Mouse (Mus musculus) left cerebral cortex, adult 2 months (tissue): ENCODE results near the gene Pdk2. TPM values are rescaled to one million over a fixed set of nuclear protein-coding genes. Genes with fewer than 3 reads are reported as not detected.

Experiments
- DNase-seq, 2 experiments: peaks; one replicate each; pipeline ENCODE4 v3.0.0; 2021 to 2022; ENCODE audit warnings: low spot score in 2 of 2, mixed read lengths in 1 of 2; ENCODE audit errors: extremely low spot score in 1 of 2
- H3K27ac ChIP-seq: fragments of 200-600 bp; 2 replicates; pipeline ENCODE4 v1.8.1; 2022
- H3K4me3 ChIP-seq: fragments of 200-600 bp; 2 replicates; pipeline ENCODE4 v1.8.1; 2022
- CTCF ChIP-seq: fragments of 200-600 bp; IDR thresholded peaks from 2 replicates; pipeline ENCODE4 v1.8.1; 2022; ENCODE audit warnings: antibody characterized with exemption, mild to moderate bottlenecking, moderate library complexity
- intact Hi-C: fragments of 180-260 bp; cut with DNase I; formaldehyde crosslinking; loops from one replicate; pipeline ENCODE4 v1.15.1; 2025
- long read RNA-seq, 2 experiments: library from polyadenylated mRNA; stranded (forward); transcript quantifications; one replicate each; pipeline ENCODE4 v2.0.0; 2021; ENCODE audit warnings: borderline mapping rate in 2 of 2
- total RNA-seq, 2 experiments: library from RNA; stranded (reverse); gene quantifications; 2 replicates each; pipeline ENCODE4 v1.2.3; 2021

Gene Pdk2
- 100 to 1,000 TPM; 109 to 112 TPM for total RNA-seq
- long read RNA-seq, experiment 1, transcript Pdk2-201 (11 exons, 2,246 nt): major isoform, 233 of 258 reads
- long read RNA-seq, experiment 1, partial matches to known transcripts: 9 of 258 reads
- long read RNA-seq, experiment 1, other reads (novel, unspliced or antisense): 16 of 258 reads
- long read RNA-seq, experiment 2, transcript Pdk2-201 (11 exons, 2,246 nt): major isoform, 168 of 183 reads
- long read RNA-seq, experiment 2, partial matches to known transcripts: 6 of 183 reads
- long read RNA-seq, experiment 2, other reads (novel, unspliced or antisense): 9 of 183 reads

- intact Hi-C loops: loop anchor here (2.0 to 10.0 kb wide), 4 partner anchors 50 to 214 kb away; partner anchors contain the start of genes Col1a1, Ppp1r9b and Sgca
- no peak for TF ChIP-seq CTCF
- DNase-seq: peak; percentile 93 to 97
- H3K4me3 ChIP-seq: peak within 1 kb of the TSS; percentile 83
- peak within 1 kb of the TSS; percentile 91 for H3K27ac ChIP-seq
Measured at GRCm38 (mm10) chr11:95041139-95041609, at the start of gene Pdk2. Gene Pdk2 (minus strand): TSS chr11:95041354.

- intact Hi-C loops: no loop called here
- H3K27ac ChIP-seq: no peak overlapping the region
- DNase-seq: no peak
- H3K4me3 ChIP-seq: no peak overlapping the region
- TF ChIP-seq CTCF: no peak
Measured at GRCm38 (mm10) chr11:95088857-95089779, 48.0 kb upstream of the Pdk2 start.

- no peak overlapping the region for H3K27ac ChIP-seq
- intact Hi-C loops: no loop called here
- H3K4me3 ChIP-seq: no peak overlapping the region
- no peak for DNase-seq
- TF ChIP-seq CTCF: no peak
Measured at GRCm38 (mm10) chr11:95088286-95088685, 47.1 kb upstream of the Pdk2 start.

GRCm38 (mm10) chr11:95087301-95088228 lies 46.4 kb upstream of the Pdk2 start:
- TF ChIP-seq CTCF: no peak
- DNase-seq: no peak
- Histone ChIP-seq H3K27ac (no peak overlapping the region), H3K4me3 (no peak overlapping the region)
- intact Hi-C loops: no loop called here

GRCm38 (mm10) chr11:95086229-95086628 lies 45.1 kb upstream of the Pdk2 start:
- no peak overlapping the region for H3K27ac ChIP-seq
- intact Hi-C loops: no loop called here
- no peak for DNase-seq
- TF ChIP-seq CTCF: no peak
- no peak overlapping the region for H3K4me3 ChIP-seq

- no peak for DNase-seq
- TF ChIP-seq CTCF: no peak
- Histone ChIP-seq H3K4me3 (no peak overlapping the region), H3K27ac (no peak overlapping the region)
- intact Hi-C loops: no loop called here
Measured at GRCm38 (mm10) chr11:95085710-95086109, 44.6 kb upstream of the Pdk2 start.

- no peak for DNase-seq
- Histone ChIP-seq H3K27ac (no peak overlapping the region), H3K4me3 (no peak overlapping the region)
- TF ChIP-seq CTCF: no peak
- intact Hi-C loops: no loop called here
Measured at GRCm38 (mm10) chr11:95084811-95085382, 43.7 kb upstream of the Pdk2 start.

- Histone ChIP-seq H3K27ac (no peak overlapping the region), H3K4me3 (no peak overlapping the region)
- DNase-seq: no peak
- TF ChIP-seq CTCF: no peak
- intact Hi-C loops: no loop called here
Measured at GRCm38 (mm10) chr11:95084175-95084574, 43.0 kb upstream of the Pdk2 start.

- DNase-seq: no peak
- Histone ChIP-seq H3K4me3 (no peak overlapping the region), H3K27ac (no peak overlapping the region)
- TF ChIP-seq CTCF: no peak
- intact Hi-C loops: no loop called here
Measured at GRCm38 (mm10) chr11:95082896-95083295, 41.7 kb upstream of the Pdk2 start.

- Histone ChIP-seq H3K27ac (no peak overlapping the region), H3K4me3 (no peak overlapping the region)
- intact Hi-C loops: no loop called here
- no peak for TF ChIP-seq CTCF
- no peak for DNase-seq
Measured at GRCm38 (mm10) chr11:95080783-95081182, 39.6 kb upstream of the Pdk2 start.
